Mouse (Mus musculus) liver, postnatal 0 days (tissue): Measurements from ENCODE around the gene Gm29609. TPM values are rescaled to one million over a fixed set of nuclear protein-coding genes. Genes with fewer than 3 reads are reported as not detected.

Source experiments
- ATAC-seq: fragments of 200-750 bp; cut with Nextera tagmentation; 2 replicates; pipeline ENCODE4 v1.8.0; 2017; ENCODE audit warnings: mild to moderate bottlenecking, moderate library complexity
- DNase-seq: peaks from one replicate; pipeline ENCODE4 v3.0.0-alpha.2; 2016
- H3K27ac ChIP-seq: fragments of 300-500 bp; sonication (generic); 2 replicates; pipeline ENCODE4 v1.5.1; 2014; ENCODE audit warnings: antibody characterized with exemption, moderate library complexity, mild to moderate bottlenecking, low read depth
- H3K27me3 ChIP-seq: fragments of 300-500 bp; sonication (generic); 2 replicates; pipeline ENCODE4 v1.6.1; 2014; ENCODE audit warnings: low read length, control low read depth, mixed read lengths; ENCODE audit not compliant: insufficient read depth
- H3K36me3 ChIP-seq: fragments of 300-500 bp; sonication (generic); replicated peaks from 2 replicates; pipeline ENCODE4 v1.6.1; 2014; ENCODE audit warnings: mild to moderate bottlenecking, control low read depth, low read length, moderate library complexity, mixed read lengths; ENCODE audit not compliant: insufficient read depth
- H3K4me1 ChIP-seq: fragments of 300-500 bp; sonication (generic); 2 replicates; pipeline ENCODE4 v1.6.1; 2014; ENCODE audit warnings: antibody characterized with exemption, mild to moderate bottlenecking, control low read depth; ENCODE audit not compliant: insufficient read depth
- H3K4me2 ChIP-seq: fragments of 300-500 bp; sonication (generic); 2 replicates; pipeline ENCODE4 v1.6.1; 2014; ENCODE audit warnings: low read depth, mild to moderate bottlenecking, low read length, moderate library complexity, mixed read lengths
- H3K4me3 ChIP-seq: fragments of 300-500 bp; sonication (generic); 2 replicates; pipeline ENCODE4 v1.5.1; 2014; ENCODE audit warnings: low read depth, low read length
- H3K9ac ChIP-seq: fragments of 300-500 bp; sonication (generic); replicated peaks from 2 replicates; pipeline ENCODE4 v1.6.1; 2014; ENCODE audit warnings: mild to moderate bottlenecking, moderate library complexity
- H3K9me3 ChIP-seq: fragments of 300-500 bp; sonication (generic); 2 replicates; pipeline ENCODE4 v1.6.1; 2016; ENCODE audit warnings: mild to moderate bottlenecking, control low read depth, low read length, mixed read lengths
- CTCF ChIP-seq: sonication (generic); IDR thresholded peaks from 2 replicates; pipeline ENCODE4 v1.5.1; 2016; ENCODE audit warnings: antibody characterized with exemption, low read depth
- EP300 ChIP-seq: IDR thresholded peaks from 2 replicates; pipeline ENCODE4 v1.6.1; 2016; ENCODE audit warnings: antibody characterized with exemption, low read depth, mild to moderate bottlenecking
- WGBS: fragments of 180-500 bp; shearing (Covaris S2); extraction: QIAGEN DNeasy Blood & Tissue Kit; methylation state at CpG from one replicate; pipeline ENCODE4 v1.1.7; 2014; ENCODE audit not compliant: insufficient replicate concordance; 5-methylcytosine and 5-hydroxymethylcytosine counted together
- polyA plus RNA-seq: library from polyadenylated mRNA; unstranded; fragments of >200 nt; fragmentation: Nextera tagmentation; extraction: Ambion mirVana; gene quantifications from 2 replicates; pipeline ENCODE4 v1.2.1, GENCODE M21; 2015

Gene Gm29609
- polyA plus RNA-seq, result 0.21 and 0.59 TPM in 2 replicates

- TF ChIP-seq EP300 (peak; percentile 60; the same call in 1 of the 2 replicates), CTCF (peak; percentile 27; the same call in 1 of the 2 replicates)
- H3K27ac ChIP-seq, result peak within 1 kb of the TSS; percentile 97
- DNase-seq (peak; percentile 94), ATAC-seq (peak; percentile 94)
- H3K4me2 ChIP-seq, result peak within 1 kb of the TSS; percentile 80
- H3K4me1 ChIP-seq, result peaks cover 14% of the 10 kb centered on the region
- peak within 1 kb of the TSS; percentile 80 for H3K9ac ChIP-seq
- H3K27me3 ChIP-seq, result no peaks in the 10 kb centered on the region
- WGBS, result under 1% methylated on average over 59 of the region's 59 CpGs
- H3K4me3 ChIP-seq, result peak within 1 kb of the TSS; percentile 83
- 0 out of 2 replicates have a peak, but pooled peaks cover 4% of the 10 kb centered on the region for H3K36me3 ChIP-seq
- no peaks in the 10 kb centered on the region for H3K9me3 ChIP-seq
Measured at GRCm38 (mm10) chr5:31179766-31180630, at the start of gene Gm29609, which contains the start of gene Gtf3c2. Gene Gm29609 (minus strand): TSS chr5:31179911. Gene Gtf3c2 (minus strand): TSS chr5:31180144.

GRCm38 (mm10) chr5:31226641-31227040, 46.9 kb upstream of the Gm29609 start:
- Histone ChIP-seq H3K9me3 (no peaks in the 10 kb centered on the region), H3K4me3 (no peak overlapping the region), H3K36me3 (no peaks in the 10 kb centered on the region), H3K9ac (no peak overlapping the region), H3K27me3 (no peaks in the 10 kb centered on the region), H3K4me1 (no peaks in the 10 kb centered on the region), H3K4me2 (no peak overlapping the region), H3K27ac (no peak overlapping the region)
- ATAC-seq (no peak), DNase-seq (no peak)
- TF ChIP-seq EP300, result no peak
- no peak for TF ChIP-seq CTCF
- 57% methylated on average over 1 of the region's 1 CpGs for WGBS

GRCm38 (mm10) chr5:31222696-31223095, 43.0 kb upstream of the Gm29609 start:
- H3K4me1 ChIP-seq, result peaks cover 12% of the 10 kb centered on the region
- no peak overlapping the region for H3K4me3 ChIP-seq
- H3K9me3 ChIP-seq, result no peaks in the 10 kb centered on the region
- H3K9ac ChIP-seq, result no peak overlapping the region
- WGBS, result 91% methylated on average over 9 of the region's 9 CpGs
- H3K27ac ChIP-seq, result no peak overlapping the region
- H3K27me3 ChIP-seq, result no peaks in the 10 kb centered on the region
- no peak for ATAC-seq
- TF ChIP-seq CTCF, result no peak
- no peak for TF ChIP-seq EP300
- DNase-seq, result no peak
- H3K36me3 ChIP-seq, result no peaks in the 10 kb centered on the region
- H3K4me2 ChIP-seq, result no peak overlapping the region

- H3K4me3 ChIP-seq, result peak overlapping the region; percentile 83
- ATAC-seq (no peak), DNase-seq (peak; percentile 55)
- no peaks in the 10 kb centered on the region for H3K27me3 ChIP-seq
- H3K27ac ChIP-seq, result peak overlapping the region; percentile 87
- H3K9me3 ChIP-seq, result no peaks in the 10 kb centered on the region
- WGBS, result 23% methylated on average over 11 of the region's 11 CpGs
- TF ChIP-seq EP300, result no peak
- TF ChIP-seq CTCF, result peak; percentile 68
- H3K4me1 ChIP-seq, result peaks cover 16% of the 10 kb centered on the region
- H3K9ac ChIP-seq, result peak overlapping the region; percentile 88
- peak overlapping the region; percentile 87 for H3K4me2 ChIP-seq
- no peaks in the 10 kb centered on the region for H3K36me3 ChIP-seq
Measured at GRCm38 (mm10) chr5:31221304-31221945, 41.7 kb upstream of the Gm29609 start.

GRCm38 (mm10) chr5:31220448-31221303, 41.0 kb upstream of the Gm29609 start, which contains the start of gene Ppm1g:
Gene Ppm1g (minus strand): TSS chr5:31220687.
- 1% methylated on average over 52 of the region's 70 CpGs for WGBS
- no peaks in the 10 kb centered on the region for H3K27me3 ChIP-seq
- peak; percentile 99 for DNase-seq
- H3K4me3 ChIP-seq, result peak within 1 kb of the TSS; percentile 83
- peak within 1 kb of the TSS; percentile 94 for H3K27ac ChIP-seq
- no peaks in the 10 kb centered on the region for H3K9me3 ChIP-seq
- peaks cover 16% of the 10 kb centered on the region for H3K4me1 ChIP-seq
- H3K36me3 ChIP-seq, result no peaks in the 10 kb centered on the region
- H3K9ac ChIP-seq, result peak within 1 kb of the TSS; percentile 88
- ATAC-seq, result peak; percentile 97
- TF ChIP-seq EP300, result peak; percentile 68; the same call in 1 of the 2 replicates
- TF ChIP-seq CTCF, result no peak; the same call in 1 of the 2 replicates
- H3K4me2 ChIP-seq, result peak within 1 kb of the TSS; percentile 87
